Mouse (Mus musculus) C2C12 (cell line): ENCODE results near the gene Cdc42ep2.

ENCODE experiments used
- CTCF ChIP-seq: IDR thresholded peaks from one replicate; pipeline ENCODE4 v1.5.1; 2011; ENCODE audit not compliant: control insufficient read depth, insufficient read depth, insufficient read length
- MAX ChIP-seq: IDR thresholded peaks from one replicate; pipeline ENCODE4 v1.6.1; 2011; ENCODE audit warnings: mild to moderate bottlenecking, control low read depth
- MYOD1 ChIP-seq: IDR thresholded peaks from one replicate; pipeline ENCODE4 v1.6.1; 2011; ENCODE audit warnings: low read depth; ENCODE audit not compliant: control insufficient read depth, insufficient read length
- MYOG ChIP-seq: IDR thresholded peaks from one replicate; pipeline ENCODE4 v1.6.1; 2011; ENCODE audit not compliant: control insufficient read depth, insufficient read length; ENCODE audit errors: extremely low read depth
- USF1 ChIP-seq: IDR thresholded peaks from one replicate; pipeline ENCODE4 v1.6.1; 2011; ENCODE audit warnings: low read depth, mild to moderate bottlenecking, control low read depth, moderate library complexity

DNA sequence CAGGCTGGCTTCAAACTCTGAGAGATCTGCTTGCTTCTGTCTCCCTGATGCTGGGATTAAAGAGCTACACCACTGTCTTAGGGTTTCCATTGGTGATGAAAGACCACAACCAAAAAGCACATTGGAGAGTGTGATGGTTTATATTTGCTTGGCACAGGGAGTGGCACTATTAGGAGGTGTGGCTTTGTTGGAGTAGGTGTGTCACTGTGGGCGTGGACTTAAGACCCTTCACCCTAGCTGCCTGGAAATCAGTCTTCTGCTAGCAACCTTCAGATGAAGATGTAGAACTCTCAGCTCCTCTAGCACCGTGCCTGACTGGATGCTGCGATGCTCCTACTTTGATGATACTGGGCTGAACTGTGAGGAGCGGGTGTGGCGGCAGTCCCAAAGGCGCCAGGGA lies 13.9 kb upstream of the Cdc42ep2 start:
- TF ChIP-seq CTCF (no peak), MYOD1 (no peak), MAX (no peak), USF1 (no peak), MYOG (no peak)
